Mouse (Mus musculus) limb, embryonic 14.5 days (tissue): ENCODE results near the gene Lrrc51. TPM values are rescaled to one million over a fixed set of nuclear protein-coding genes. Genes with fewer than 3 reads are reported as not detected.
"Not testable (repeated sequence)": the region's sequence is repeated elsewhere in the genome, so short reads cannot be mapped to it uniquely, and the experiment has no call there.

Experiments used
- ATAC-seq: fragments of 200-750 bp; cut with Nextera tagmentation; 2 replicates; pipeline ENCODE4 v1.8.0; 2017; ENCODE audit warnings: low read depth, moderate number of reproducible peaks, moderate TSS enrichment; ENCODE audit not compliant: low FRiP score
- DNase-seq: peaks from one replicate; pipeline ENCODE4 v3.0.0-alpha.2; 2015; ENCODE audit warnings: low spot score
- H3K27ac ChIP-seq: fragments of 300-500 bp; sonication (generic); replicated peaks from 2 replicates; pipeline ENCODE4 v1.5.1; 2014; ENCODE audit warnings: low read depth, mild to moderate bottlenecking, low read length, moderate library complexity, mixed read lengths
- H3K27me3 ChIP-seq: fragments of 300-500 bp; sonication (generic); 2 replicates; pipeline ENCODE4 v1.6.1; 2014; ENCODE audit warnings: low read length, mixed read lengths; ENCODE audit not compliant: control insufficient read depth, insufficient read depth
- H3K36me3 ChIP-seq: fragments of 300-500 bp; sonication (generic); 2 replicates; pipeline ENCODE4 v1.6.1; 2014; ENCODE audit warnings: mild to moderate bottlenecking, low read length, moderate library complexity, mixed read lengths; ENCODE audit not compliant: control insufficient read depth, insufficient read depth
- H3K4me1 ChIP-seq: fragments of 300-500 bp; sonication (generic); 2 replicates; pipeline ENCODE4 v1.6.1; 2014; ENCODE audit warnings: antibody characterized with exemption, low read length, mixed read lengths; ENCODE audit not compliant: control insufficient read depth, insufficient read depth
- H3K4me2 ChIP-seq: fragments of 300-500 bp; sonication (generic); replicated peaks from 2 replicates; pipeline ENCODE4 v1.6.1; 2014; ENCODE audit warnings: low read depth, mild to moderate bottlenecking, low read length, moderate library complexity; ENCODE audit not compliant: severe bottlenecking
- H3K4me3 ChIP-seq: fragments of 300-500 bp; sonication (generic); replicated peaks from 2 replicates; pipeline ENCODE4 v1.5.1; 2014; ENCODE audit warnings: low read length
- H3K9ac ChIP-seq: fragments of 300-500 bp; sonication (generic); 2 replicates; pipeline ENCODE4 v1.6.1; 2014; ENCODE audit warnings: mild to moderate bottlenecking, low read depth, low read length, moderate library complexity; ENCODE audit not compliant: severe bottlenecking
- H3K9me3 ChIP-seq: fragments of 300-500 bp; sonication (generic); 2 replicates; pipeline ENCODE4 v1.6.1; 2016; ENCODE audit warnings: low read length; ENCODE audit not compliant: control insufficient read depth
- POLR2A ChIP-seq: fragments of 200-500 bp; IDR thresholded peaks from 2 replicates; pipeline ENCODE4 v1.8.0; 2012; ENCODE audit warnings: inconsistent platforms, mild to moderate bottlenecking, moderate library complexity, borderline replicate concordance; ENCODE audit not compliant: insufficient read depth, insufficient read length; ENCODE audit errors: extremely low read depth
- WGBS: fragments of 180-500 bp; shearing (Covaris S2); extraction: QIAGEN DNeasy Blood & Tissue Kit; methylation state at CpG from one replicate; pipeline ENCODE4 v1.1.7; 2014; 5-methylcytosine and 5-hydroxymethylcytosine counted together
- polyA plus RNA-seq, 2 experiments: library from polyadenylated mRNA; depleted of rRNA in 1 of 2; stranded (reverse) in 1 of 2; unstranded in 1 of 2; fragments of >200 nt; fragmentation: Nextera tagmentation in 1 of 2; extraction: Ambion mirVana in 1 of 2; gene quantifications; 2 replicates each; pipeline versions ENCODE4 v1.2.1 to v1.2.3; 2012 to 2014

The Lrrc51 gene
- polyA plus RNA-seq, 2 experiments = 7.5 to 11.7 TPM

DNA sequence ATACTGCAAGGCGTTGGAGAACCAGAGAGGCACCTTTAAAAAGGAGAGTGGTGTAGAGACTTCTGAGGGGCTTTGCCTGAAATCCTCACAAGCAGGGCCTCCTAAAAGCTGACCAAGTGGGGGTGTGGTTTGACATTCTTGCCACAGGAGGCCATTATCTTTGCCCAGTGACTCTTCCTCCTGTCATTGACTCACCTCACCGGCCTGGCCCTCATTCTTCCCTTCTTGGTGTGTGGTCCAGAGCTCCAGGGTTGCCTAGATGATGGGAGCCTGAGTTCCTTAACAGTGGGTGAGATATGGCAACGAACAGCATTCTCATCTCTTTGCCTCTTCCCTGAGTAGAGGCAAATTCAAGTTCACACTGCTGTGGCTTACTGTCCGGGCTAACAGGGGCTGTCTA lies 22.2 kb upstream of the Lrrc51 start:
- no peaks in the 10 kb centered on the region for H3K9me3 ChIP-seq
- H3K4me3 ChIP-seq = no peak overlapping the region
- no peak overlapping the region for H3K4me2 ChIP-seq
- no peak for TF ChIP-seq POLR2A
- ATAC-seq = no peak
- H3K27me3 ChIP-seq = no peaks in the 10 kb centered on the region
- no peaks in the 10 kb centered on the region for H3K36me3 ChIP-seq
- no peak for DNase-seq
- no peak overlapping the region for H3K27ac ChIP-seq
- H3K4me1 ChIP-seq = no peaks in the 10 kb centered on the region
- WGBS = 80% methylated on average over 4 of the region's 4 CpGs
- H3K9ac ChIP-seq = no peak overlapping the region

GRCm38 (mm10) chr7:101955276-101955675 lies 21.6 kb upstream of the Lrrc51 start:
- DNase-seq (no peak), ATAC-seq (no peak)
- no peak overlapping the region for H3K9ac ChIP-seq
- no peaks in the 10 kb centered on the region for H3K9me3 ChIP-seq
- no peak for TF ChIP-seq POLR2A
- H3K27me3 ChIP-seq = no peaks in the 10 kb centered on the region
- H3K4me2 ChIP-seq = no peak overlapping the region
- no peak overlapping the region for H3K4me3 ChIP-seq
- no peaks in the 10 kb centered on the region for H3K36me3 ChIP-seq
- H3K4me1 ChIP-seq = no peaks in the 10 kb centered on the region
- 91% methylated on average over 2 of the region's 2 CpGs for WGBS
- H3K27ac ChIP-seq = no peak overlapping the region

- no peak for DNase-seq
- 94% methylated on average over 2 of the region's 2 CpGs for WGBS
- Histone ChIP-seq H3K9ac (no peak overlapping the region), H3K4me3 (no peak overlapping the region), H3K4me2 (no peak overlapping the region), H3K4me1 (no peaks in the 10 kb centered on the region), H3K9me3 (no peaks in the 10 kb centered on the region), H3K27ac (no peak overlapping the region), H3K27me3 (no peaks in the 10 kb centered on the region), H3K36me3 (no peaks in the 10 kb centered on the region)
- no peak for ATAC-seq
- TF ChIP-seq POLR2A = no peak
These were observed 20.5 kb upstream of the Lrrc51 start for GRCm38 (mm10) chr7:101954163-101954562.

DNA sequence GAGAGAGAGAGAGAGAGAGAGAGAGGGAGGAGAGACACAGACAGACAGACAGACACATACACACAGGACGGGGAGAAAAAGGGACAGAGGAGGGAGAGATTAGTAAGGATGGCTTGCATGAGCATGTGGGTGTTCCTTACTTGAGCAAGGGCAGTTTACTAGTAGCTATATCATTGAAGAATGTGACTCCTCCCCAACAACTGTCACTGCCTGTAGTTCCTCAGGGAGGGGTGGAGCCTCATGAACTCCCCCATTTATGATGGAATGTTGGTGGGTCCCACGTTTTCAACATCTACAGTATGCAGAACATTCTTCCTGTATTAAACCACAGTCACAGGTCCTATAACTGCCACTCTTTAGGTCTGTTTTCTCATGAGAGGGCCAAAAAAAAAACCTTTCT lies 18.4 kb upstream of the Lrrc51 start:
- H3K4me3 ChIP-seq = no peak overlapping the region
- H3K9ac ChIP-seq = no peak overlapping the region
- no peak overlapping the region for H3K4me2 ChIP-seq
- H3K36me3 ChIP-seq = no peaks in the 10 kb centered on the region
- ATAC-seq (no peak), DNase-seq (peak; percentile 6)
- H3K9me3 ChIP-seq = no peaks in the 10 kb centered on the region
- no peak overlapping the region for H3K27ac ChIP-seq
- TF ChIP-seq POLR2A = no peak
- H3K4me1 ChIP-seq = no peaks in the 10 kb centered on the region
- 29% methylated on average over 2 of the region's 2 CpGs for WGBS
- no peaks in the 10 kb centered on the region for H3K27me3 ChIP-seq

GRCm38 (mm10) chr7:101951648-101952047 lies 18.0 kb upstream of the Lrrc51 start:
- Histone ChIP-seq H3K27ac (no peak overlapping the region), H3K4me1 (no peaks in the 10 kb centered on the region), H3K9me3 (no peaks in the 10 kb centered on the region), H3K27me3 (no peaks in the 10 kb centered on the region), H3K4me2 (no peak overlapping the region), H3K4me3 (no peak overlapping the region), H3K9ac (no peak overlapping the region), H3K36me3 (no peaks in the 10 kb centered on the region)
- TF ChIP-seq POLR2A = no peak
- ATAC-seq (no peak), DNase-seq (no peak)
- WGBS = 94% methylated on average over 1 of the region's 1 CpGs

- ATAC-seq, H3K36me3 ChIP-seq, H3K9me3 ChIP-seq, H3K4me3 ChIP-seq, H3K9ac ChIP-seq, H3K4me2 ChIP-seq, H3K27me3 ChIP-seq, H3K4me1 ChIP-seq, DNase-seq, H3K27ac ChIP-seq: not testable (repeated sequence)
- WGBS = 90% methylated on average over 5 of the region's 5 CpGs
These were observed 15.3 kb upstream of the Lrrc51 start for GRCm38 (mm10) chr7:101949008-101949407.
